Mouse (Mus musculus) liver, adult 2 months (tissue): ENCODE results near the gene Rrn3.

Source experiments
- CTCF ChIP-seq: fragments of 200-500 bp; IDR thresholded peaks from 2 replicates; pipeline ENCODE4 v1.5.1; 2011; ENCODE audit warnings: low read depth, low read length, control low read depth
- POLR2A ChIP-seq: fragments of 200-500 bp; IDR thresholded peaks from 2 replicates; pipeline ENCODE4 v1.6.1; 2011; ENCODE audit warnings: low read length, control low read depth; ENCODE audit not compliant: insufficient read depth; ENCODE audit errors: extremely low read depth

- TF ChIP-seq CTCF, result no peak
- no peak for TF ChIP-seq POLR2A
These were observed 31.2 kb upstream of the Rrn3 start for GRCm38 (mm10) chr16:13749306-13749705.
